Mouse (Mus musculus): Measurements from ENCODE around the gene Taldo1.
A peak's percentile ranks its signal among the peaks of the same experiment; 100 is the strongest.

- TF ChIP-seq CTCF (IDR thresholded peaks at IDR 0.05; ENCODE audit: low read depth, low read length) (peak; percentile 53), POLR2A (IDR thresholded peaks at IDR 0.05; ENCODE audit: insufficient read depth, low read length) (no peak)
These were observed 45.5 kb downstream of the Taldo1 start, which contains the start of gene Slc25a22 for GRCm38 (mm10) chr7:141437178-141438120.
